Mouse (Mus musculus) 3134 (cell line): Measurements from ENCODE around the gene Plcb4.
"Not testable (repeated sequence)": the region's sequence is repeated elsewhere in the genome, so short reads cannot be mapped to it uniquely, and the experiment has no call there.

ENCODE experiments used
- DNase-seq: peaks from one replicate; pipeline ENCODE4 v3.0.0-alpha.2; 2011; ENCODE audit warnings: low spot score; ENCODE audit not compliant: insufficient read length; ENCODE audit errors: extremely low read depth

Gene Plcb4

GRCm38 (mm10) chr2:135884534-135885180 is 225.8 kb downstream of the Plcb4 start:
- DNase-seq = no peak

DNA sequence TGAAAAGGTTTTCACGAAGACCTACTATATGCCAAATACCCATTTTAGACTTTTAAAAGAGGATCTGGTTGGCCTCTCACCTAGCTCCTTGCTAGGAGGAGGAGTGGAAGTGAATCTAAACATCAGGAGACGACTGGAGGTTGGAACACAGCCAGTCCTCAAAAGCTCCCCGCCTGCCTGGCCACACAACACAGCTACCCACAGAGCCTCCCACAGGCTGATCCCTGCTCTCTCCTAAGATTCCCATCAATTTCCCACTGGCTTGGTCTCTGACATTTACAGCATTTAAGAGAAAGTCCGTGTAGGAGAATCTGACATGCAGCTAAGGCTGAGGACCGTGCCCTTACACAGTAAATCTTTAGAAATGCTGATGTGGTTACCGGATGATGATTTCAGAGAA is 226.8 kb downstream of the Plcb4 start:
- no peak for DNase-seq

DNA sequence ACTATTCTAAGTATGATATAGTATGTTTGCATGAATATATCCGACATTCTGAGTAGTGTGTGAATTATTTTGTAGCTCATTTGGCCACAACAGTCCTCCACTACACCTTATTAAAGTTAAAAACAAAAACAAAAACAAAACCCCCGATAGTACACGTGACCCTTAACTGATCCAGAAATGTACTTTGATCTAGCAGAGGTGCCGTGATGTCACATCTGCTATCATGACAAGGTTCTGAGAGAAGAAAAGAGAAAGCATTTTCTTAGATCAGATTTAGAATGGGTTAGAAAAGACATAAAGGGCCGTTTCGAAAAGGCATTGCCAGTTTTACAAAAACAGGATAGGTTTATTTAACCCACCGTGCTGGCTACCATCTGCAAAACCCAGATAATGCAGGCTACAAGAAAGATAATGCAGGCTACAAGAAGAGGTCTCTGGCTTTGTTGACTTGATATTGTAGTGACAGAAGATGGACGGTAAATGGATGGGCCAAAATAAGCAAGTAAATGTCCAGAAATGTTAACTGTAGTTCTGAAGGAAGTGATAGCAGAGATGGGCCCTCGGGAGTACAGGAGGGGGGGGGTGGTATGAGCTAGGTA is 227.4 kb downstream of the Plcb4 start:
- no peak for DNase-seq

DNA sequence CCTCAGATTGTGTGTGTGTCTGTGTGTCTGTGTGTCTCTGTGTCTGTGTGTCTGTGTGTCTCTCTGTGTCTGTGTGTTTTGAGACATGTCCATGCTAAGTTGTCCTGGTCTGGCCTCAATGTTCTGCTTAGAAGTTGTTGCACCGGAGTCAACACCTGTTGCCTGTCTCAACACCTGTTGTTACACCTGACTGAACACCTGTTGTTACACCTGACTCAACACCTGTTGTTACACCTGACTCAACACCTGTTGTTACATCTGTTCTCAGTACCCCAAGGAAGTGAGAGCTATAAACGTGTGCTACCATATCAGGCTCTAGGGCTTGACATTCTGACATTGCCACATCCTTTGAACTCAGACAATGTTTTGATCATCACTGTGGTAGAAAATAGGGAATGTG is 229.0 kb downstream of the Plcb4 start:
- DNase-seq = no peak

GRCm38 (mm10) chr2:135888206-135888605 is 229.4 kb downstream of the Plcb4 start:
- DNase-seq = peak; percentile 23

DNA sequence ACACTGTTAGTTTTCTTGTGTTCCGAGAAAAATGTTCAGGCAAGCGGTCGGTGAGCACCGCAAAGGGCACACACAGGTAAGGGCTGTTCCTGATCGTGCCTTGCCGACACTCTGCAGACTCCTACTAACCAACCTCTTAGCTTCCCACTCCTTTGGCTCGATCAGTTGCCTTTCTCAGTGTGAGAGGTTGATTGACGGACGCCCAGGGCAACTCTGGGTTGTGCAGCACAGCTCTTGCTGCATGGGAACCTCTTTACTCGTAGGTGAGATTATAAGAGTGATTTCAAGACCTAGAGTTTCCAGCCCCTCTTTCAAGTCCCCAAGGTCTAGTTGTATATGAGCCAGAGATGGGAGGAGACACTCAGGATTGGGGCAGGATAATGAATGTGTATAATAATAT is 230.0 kb downstream of the Plcb4 start:
- no peak for DNase-seq

GRCm38 (mm10) chr2:135890083-135890482 is 231.3 kb downstream of the Plcb4 start:
- DNase-seq = no peak

GRCm38 (mm10) chr2:135891097-135891496 is 232.3 kb downstream of the Plcb4 start:
- DNase-seq = no peak

DNA sequence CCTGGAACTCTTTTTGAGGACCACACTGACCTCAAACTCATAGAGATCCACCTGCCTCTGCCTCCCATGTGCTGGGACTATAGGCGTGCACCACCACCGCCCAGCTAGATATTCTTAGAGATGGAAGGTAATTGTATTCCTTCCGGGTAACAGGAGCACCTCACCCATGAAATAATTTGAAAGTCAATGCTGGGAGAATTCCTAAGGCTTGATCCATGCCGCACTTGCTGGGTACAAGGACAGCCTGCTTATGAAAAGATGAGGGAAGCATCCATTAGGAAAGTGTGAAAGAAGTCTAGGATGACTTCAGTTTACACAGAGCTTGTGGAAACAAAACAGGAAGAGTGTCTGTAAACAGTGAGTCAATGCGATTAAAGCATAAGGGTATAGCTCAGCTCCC is 232.9 kb downstream of the Plcb4 start:
- no peak for DNase-seq

- no peak for DNase-seq
Measured at GRCm38 (mm10) chr2:135894582-135894981, 235.8 kb downstream of the Plcb4 start.

DNA sequence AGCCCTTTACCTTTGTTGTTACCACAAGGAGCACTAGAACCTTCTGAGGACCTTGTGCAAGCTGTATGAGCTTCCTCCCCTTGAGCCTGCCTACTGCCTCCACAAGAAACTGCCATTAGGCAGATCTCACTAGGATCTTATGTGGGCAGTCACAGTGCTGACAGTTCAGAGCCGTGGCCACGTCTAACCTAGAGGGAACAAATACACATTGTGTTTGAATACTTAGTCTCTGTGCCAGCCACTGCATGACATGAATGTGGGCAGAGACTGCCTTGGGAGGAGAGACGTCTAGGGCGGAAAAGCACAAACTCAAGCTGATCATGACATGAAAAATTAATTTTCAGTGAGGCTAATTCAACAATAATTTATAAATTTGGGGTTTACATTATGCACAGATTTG is 239.2 kb downstream of the Plcb4 start:
- no peak for DNase-seq

GRCm38 (mm10) chr2:135899931-135900330 is 241.1 kb downstream of the Plcb4 start:
- not testable (repeated sequence) for DNase-seq

DNA sequence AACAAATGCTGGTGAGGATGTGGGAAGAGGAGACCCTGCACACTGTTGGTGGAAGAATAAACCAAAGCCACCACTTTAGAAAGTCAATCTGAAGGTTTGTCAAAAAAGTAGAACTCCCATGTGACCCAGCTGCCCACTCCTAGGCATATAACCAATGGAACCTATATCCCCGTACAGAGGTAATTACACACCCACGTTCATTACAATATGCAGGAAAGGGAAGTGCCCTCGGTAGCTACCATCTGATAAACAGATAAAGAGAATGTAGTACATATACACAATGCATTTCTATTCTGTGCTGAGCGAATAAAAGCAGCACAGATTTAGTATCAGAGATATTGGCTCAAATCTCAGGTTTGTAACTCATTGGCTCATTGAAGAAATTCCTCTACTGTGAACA is 242.2 kb downstream of the Plcb4 start:
- DNase-seq = no peak

- DNase-seq = no peak
Measured at GRCm38 (mm10) chr2:135904262-135904661, 245.5 kb downstream of the Plcb4 start.

DNA sequence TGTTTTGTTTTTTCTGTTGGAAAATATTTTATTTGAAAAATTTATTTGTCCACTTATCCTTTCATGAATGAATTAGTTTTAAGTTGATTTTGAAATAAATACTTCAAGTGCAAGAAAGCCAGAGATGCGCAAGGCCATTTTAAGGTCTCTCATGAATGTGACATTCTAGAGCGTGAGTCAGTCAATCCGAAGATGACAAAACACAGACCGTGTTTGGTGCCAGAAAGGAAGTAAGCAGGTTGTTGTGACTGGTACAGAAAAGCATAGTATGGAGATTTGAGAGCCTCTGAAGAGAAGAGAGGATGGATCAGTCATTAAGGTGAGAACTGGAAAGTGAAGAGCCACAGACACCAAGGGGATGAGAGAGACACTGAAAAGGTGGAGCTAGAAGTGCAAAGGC is 246.0 kb downstream of the Plcb4 start:
- DNase-seq = no peak

DNA sequence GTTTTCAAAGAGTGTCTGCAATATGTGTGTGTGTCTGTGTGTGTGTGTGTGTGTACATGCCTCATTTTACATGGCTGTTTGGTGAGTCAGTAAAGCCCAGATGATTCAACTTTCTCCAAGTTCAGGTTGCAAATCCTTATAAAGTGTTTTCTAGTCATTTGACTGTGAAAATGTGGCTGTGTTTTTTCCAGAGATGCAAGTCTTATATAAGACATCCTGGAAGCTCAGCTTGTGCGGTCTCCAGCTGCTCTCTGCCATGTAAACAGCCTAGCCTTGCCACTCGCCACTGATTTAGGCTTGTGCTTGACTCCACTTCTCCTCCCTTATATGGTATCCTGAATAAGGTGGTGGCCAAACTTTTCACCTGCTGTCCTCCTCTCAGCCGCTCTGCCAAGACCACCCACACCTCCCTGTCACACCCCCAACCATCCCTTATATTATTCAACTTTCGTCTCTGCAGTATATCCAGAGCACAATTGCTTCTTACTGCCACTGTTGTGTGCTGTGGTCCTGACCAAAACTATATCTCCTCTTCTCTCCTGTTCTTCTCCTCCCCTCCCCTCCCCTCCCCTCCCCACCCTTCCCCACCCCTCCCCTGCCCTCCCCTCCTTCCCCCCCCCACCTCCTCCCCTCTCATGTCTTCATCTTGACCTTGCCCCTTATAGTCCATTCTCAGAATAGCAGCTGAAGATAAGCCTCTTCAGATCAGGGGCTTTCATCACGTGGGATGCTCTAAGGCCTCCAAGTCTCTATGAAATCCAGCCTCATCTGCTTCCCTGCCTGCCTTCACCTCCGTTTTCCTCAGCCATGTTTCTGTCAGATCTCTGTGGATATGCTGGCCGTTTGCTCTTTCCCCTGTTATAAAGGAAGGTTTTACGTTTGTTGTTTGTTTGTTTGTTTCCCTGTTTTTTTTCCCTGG is 255.8 kb downstream of the Plcb4 start:
- DNase-seq = peak; percentile 8

DNA sequence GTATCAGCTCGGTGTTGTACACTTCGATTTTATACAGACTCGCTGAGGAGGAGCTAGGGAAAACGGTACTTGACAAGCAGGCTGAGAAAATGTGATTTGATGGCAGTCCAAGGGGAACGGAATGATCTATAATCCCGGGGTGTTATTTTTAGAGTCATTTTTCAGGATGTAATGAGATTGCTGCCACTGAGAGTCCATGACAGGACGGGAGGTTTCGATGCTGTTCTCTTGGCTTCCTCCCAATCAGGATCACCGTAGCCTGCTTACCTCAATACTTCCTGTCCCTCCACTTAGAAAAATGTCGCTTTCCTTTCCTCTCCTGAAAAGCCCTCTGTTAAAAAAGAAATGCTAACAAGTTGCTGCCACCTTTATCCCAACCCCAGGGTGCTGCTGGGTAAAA is 257.1 kb downstream of the Plcb4 start:
- DNase-seq = no peak

GRCm38 (mm10) chr2:135917000-135917399 is 258.2 kb downstream of the Plcb4 start:
- DNase-seq = no peak

DNA sequence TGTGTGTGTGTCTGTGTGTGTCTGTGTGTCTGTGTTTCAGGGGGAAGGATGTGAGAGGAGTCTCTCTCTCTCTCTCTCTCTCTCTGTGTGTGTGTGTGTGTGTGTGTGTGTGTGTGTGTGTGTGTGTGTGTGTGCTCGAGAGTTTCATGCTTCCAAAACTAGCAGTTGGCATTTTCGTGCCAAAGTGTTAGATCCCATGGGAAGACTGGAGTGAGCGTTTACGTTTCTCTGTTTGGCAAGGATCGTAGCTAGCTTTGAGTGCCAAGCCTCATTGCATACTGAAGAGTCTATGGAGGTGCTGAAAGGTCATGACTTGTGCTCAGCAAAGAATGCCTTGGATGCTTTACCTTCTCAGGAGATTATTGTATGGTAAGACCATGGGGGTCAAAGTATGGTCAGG is 259.3 kb downstream of the Plcb4 start:
- DNase-seq = no peak

GRCm38 (mm10) chr2:135919641-135920040 is 260.8 kb downstream of the Plcb4 start:
- DNase-seq = no peak

- peak; percentile 24 for DNase-seq
Measured at GRCm38 (mm10) chr2:135926660-135927343, 268.0 kb downstream of the Plcb4 start.
